Mouse (Mus musculus) urinary bladder, adult 18-20 months (tissue): ENCODE data around the gene Zbtb34.

Experiments
- DNase-seq, 2 experiments: peaks; one replicate each; pipeline ENCODE4 v3.0.0; 2022; ENCODE audit warnings: low spot score in 2 of 2, mixed read lengths in 2 of 2

The Zbtb34 gene

DNA sequence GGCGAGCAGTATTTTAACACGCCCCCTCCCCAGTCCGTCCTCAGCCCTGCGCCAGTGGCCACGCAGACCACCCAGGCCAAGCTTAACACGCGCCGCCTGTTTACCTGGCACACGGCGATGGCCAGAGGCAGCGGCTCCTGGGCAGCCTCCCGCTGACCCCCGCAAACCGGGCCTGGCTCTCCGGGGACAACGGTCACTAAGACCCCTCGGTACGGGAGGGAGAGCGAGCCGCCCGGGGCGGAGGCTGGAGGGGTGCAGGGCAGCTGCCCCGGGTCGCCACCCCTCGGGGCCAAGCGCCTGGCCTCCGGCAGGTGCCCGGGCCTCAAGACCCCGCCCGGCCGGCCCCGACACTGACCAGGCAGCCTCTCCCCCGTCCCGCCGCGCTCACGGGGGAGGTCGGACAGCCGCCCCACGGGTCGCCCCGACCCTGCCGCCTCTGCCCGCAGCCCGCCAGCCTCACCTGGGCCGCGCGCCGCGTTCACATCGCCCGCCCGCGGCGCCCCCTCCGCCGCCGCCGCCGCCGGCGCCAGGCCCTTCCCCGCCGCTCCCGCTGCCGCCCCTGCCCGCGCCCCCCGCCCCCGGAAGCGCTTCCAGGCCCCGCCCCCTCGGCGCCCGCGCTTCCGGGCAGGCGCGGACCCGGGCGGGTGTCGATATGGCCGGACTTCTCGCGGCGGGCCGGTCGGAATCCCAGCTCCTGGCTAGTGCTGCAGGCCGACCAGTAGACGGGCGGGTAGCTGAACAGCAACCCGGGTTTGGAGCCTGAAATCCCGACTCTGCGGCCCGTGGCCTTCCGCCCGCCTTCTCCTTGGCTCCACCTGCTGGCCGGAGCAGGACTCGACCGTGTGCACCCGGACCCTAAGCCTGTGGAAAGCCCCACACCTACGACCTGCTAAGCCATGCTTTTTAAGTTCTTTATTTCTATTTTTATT is at the start of gene Zbtb34:
TSS of gene Zbtb34 (minus strand) at position 554 of the 929 bp plus-strand sequence.
- peak; percentile 39 to 68 for DNase-seq

DNA sequence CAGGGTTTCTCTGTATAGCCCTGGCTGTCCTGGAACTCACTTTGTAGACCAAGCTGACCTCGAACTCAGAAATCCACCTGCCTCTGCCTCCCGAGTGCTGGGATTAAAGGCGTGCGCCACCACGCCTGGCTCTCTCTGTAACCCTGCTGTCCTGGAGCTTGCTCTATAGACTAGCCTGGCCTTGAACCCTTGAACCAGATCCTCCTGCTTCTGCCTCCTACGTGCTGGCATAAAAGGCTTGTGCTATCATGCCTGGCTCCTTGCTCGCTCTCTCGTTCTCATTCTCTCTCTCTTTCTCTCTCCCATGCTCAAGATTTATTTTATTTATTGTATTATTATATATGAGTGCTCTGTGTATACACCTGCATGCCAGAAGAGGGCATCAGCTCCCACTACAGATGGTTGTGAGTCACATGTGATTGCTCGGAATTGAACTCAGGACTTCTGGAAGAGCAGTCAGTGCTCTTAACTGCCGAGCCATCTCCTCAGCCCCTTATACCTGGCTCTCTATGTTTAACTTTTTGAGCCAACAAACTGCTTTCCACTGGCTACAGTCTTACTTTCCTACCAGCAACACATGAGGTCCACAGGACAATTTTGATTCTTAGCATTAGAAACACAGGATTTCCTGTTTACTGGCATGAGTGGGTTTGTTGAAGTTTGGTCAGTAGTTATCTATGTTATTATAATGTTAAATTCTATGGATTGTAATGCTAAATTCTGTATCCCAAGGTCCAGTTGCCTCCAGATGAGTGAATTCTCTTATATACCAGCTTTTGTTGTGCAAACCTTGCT is 47.0 kb upstream of the Zbtb34 start:
- no peak for DNase-seq

DNA sequence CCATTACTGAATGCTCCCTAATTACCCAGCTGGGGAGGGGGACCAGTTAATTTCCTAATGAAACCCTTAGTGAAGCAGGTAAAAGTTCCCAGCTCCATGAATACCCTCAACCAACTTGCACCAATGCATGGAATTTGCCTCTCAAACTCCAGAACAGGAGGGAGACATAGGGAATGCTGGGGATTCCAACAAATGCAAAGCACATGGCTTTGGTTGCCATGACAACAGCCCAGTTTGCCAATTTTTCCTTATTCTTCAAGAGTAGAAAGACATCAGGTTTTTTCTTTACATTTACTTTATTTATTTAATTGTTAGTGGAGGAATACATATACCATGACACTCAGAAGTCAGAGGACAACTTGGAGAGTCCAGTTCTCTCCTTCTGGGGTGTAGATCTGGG is 44.8 kb upstream of the Zbtb34 start:
- no peak for DNase-seq

DNA sequence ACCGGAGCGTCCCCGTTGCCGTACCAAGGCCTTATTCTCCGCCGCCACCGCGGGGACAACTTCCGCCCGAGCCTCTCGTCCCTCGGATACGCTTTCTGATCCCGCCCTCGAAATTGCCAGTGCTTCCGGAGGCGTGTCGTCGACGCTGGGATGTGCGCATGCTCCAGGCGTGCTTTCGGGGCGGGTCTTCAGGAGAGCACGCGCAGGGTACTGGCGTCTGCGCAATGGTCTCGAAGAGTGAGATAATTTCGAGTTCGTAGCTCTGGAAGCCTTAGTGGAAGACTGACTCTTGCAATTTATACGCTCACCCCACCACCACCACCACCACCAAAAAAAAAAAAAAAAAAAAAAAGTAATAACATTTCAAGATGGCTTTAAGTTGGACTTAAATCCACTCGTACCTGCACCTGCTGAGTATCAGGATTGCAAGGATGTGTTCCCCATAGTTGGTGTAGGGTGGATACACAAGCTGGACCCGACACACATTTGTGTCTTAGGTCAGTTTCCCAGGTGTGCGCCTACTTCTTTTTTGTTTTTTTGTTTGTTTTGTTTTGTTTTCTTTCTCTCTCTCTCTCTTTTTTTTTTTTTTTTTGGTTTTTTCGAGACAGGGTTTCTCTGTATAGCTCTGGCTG is 37.5 kb upstream of the Zbtb34 start, which contains the start of gene Zbtb43:
TSS of gene Zbtb43 (minus strand) at position 94 of the 632 bp plus-strand sequence.
- DNase-seq, result peak; percentile 91 to 95

DNA sequence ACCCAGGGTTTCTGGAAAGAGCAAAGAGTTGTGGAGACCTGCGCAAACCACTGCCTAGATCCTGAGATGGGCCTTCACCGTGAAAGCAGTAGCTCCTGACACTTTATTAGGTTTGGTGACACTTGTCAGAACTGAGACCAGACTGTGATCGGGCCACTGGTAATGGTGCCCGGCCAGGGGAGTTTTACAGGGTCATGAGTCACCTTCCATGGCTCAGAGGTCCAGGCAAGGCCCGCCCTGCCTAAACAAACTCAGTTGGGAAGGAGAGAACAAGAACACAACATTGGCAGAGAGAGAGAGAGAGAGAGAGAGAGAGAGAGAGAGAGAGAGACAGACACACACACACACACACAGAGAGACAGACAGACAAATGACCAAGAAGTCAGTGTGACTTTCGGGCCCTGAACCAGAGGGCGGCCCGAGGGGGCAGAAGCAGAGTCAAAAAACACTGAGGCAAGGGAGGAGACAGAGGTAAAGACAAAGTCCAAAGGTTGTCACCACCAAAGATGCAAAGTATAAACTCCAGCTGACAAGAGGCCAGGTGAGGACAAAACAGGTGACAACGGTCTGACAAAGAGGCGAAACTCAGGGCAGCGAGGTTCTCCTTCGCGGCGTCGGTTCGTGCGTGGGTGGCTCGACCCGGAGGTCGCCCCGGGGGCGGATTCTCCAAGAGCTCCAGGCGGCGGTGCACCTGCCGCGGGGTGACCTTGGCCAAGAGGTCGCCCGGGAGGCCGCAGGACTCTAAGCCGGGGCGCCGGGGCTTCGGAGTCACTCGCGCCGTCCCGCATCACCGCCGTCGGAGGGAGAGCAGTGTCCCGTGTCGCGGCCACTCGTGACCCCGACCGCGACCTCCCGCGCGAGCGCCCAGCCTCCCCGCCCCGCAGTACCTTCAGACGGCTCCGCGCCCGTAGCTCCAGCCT is 36.7 kb upstream of the Zbtb34 start:
- DNase-seq, result peak; percentile 30 to 66

DNA sequence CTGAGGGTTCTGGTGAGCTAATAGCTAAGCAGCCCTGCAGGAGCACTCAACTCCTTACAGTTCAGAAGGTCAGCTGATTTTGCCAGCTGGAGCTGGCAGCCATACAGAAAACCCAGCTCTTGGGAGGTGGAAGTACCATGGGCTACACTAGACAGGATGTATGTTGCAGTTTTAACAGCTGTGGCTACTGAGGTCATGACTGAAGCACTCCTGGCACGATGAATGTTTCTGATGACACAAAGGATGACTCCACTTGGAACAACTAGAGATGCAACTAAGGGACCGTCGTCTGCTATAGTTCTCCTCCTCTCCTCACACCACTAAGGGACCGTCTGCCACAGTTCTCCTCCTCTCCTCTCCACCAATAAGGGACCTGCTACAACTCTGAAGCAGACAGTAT is 34.8 kb upstream of the Zbtb34 start:
- no peak for DNase-seq

DNA sequence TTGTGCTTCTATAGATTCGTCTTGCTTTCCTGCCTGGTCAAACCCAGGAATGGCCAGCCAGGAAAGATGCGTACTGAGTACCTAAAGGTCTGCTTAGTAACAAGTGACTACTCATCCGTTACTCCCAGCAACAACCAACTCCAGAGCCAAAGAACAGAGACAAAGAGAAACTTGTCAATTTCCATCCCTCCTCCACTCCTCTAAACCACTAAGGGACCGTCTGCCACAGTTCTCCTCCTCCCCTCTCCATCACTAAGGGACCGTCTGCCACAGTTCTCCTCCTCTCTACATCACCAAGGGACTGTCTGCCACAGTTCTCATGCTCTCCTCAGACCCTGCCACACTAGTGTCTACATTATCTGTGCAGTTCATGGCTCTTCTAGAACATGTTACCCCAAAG is 34.1 kb upstream of the Zbtb34 start:
- DNase-seq, result no peak

DNA sequence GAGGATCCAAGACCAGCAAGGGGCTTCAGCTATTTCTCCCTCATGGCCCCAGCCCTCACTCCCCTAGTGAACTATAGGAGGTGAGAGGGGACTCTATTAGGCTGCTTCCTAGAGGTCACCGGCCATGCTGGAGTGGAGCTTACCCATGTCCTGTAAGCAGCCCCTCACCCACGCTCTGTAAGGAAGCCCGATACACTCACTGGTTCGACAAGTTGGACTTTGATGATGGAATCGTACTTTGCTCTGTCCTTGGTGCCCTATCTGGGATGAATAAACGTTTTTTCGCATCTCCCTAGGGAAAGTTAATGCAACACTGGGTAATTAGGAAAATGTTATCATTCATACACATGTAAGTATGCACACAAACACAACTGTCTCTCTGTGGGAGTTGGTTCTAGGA is 30.9 kb upstream of the Zbtb34 start:
- no peak for DNase-seq

DNA sequence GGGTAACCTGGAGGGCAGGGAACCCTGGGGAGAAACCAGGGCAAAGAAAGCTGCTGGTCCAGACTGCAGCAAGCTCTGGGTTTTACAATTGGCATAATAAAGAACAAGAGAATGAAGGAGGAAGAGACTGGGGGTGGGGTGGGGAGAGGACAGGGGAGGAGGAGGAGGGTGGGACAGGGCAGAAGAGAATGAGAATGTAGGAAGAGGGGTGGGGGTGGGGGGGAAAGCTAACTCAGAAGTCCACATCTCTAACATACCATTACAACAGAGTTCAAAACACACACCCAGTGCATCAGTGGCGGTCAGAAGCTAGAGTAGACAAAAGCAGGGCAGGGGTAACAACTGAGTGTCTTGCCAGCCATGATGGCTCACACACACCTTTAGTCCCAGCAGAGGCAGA is 29.9 kb upstream of the Zbtb34 start:
- no peak for DNase-seq

DNA sequence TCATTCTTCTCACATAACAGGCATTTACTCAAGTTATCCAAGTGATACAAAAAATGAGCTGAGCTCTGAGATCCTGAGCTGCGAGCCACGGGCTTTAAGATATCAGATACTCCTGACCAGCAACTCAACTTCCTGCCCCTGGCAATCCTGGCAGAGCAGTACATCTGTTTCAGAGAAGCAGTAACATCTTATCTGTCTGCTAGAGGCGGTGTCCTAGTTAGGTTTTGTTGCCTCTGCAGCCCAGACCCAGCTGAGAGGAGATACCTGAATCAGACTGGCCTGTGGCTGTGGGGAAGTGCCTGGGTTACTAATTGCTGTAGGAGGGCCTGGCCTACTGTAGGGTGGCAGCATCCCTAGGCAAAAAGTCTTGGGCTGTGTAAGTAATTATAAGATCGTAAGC is 28.5 kb upstream of the Zbtb34 start:
- DNase-seq, result no peak

DNA sequence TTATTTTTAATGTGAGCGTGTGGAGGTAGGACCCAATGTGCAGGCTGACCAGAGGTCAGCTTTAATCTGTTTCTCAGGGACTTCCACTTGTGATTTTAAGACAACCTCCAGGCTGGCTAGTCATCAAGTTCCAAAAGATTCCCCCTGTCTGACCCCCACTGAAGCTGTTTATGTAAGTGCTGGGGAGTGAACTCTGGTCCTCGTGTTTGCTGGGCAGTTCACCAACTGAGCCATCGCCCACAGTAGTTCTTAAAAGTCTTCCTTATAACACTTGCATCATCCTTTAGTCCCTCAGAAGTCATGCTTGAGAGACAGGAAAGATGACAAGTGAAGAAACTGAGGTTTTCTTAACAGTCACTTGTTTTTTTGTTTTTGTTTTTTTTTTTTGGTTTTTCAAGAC is 25.6 kb upstream of the Zbtb34 start:
- no peak for DNase-seq

DNA sequence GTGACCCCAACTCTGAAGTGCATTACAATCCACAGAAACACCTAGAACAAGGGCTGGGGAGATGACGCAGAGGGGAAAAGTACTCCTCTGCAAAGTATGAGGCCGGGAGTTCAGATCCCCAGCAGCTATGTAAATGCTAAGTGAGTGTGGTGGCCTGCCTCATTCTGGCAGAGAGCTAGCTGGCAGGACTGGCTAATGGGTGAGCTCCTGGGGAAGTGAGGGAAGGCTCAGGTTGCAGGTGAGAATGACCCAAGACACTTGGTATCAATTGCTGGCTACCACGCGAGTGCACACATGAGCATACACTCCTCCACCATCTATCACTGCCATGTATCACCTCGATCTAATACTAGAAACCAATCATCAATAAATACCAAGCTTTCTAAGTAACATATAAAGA is 25.1 kb upstream of the Zbtb34 start:
- no peak for DNase-seq

DNA sequence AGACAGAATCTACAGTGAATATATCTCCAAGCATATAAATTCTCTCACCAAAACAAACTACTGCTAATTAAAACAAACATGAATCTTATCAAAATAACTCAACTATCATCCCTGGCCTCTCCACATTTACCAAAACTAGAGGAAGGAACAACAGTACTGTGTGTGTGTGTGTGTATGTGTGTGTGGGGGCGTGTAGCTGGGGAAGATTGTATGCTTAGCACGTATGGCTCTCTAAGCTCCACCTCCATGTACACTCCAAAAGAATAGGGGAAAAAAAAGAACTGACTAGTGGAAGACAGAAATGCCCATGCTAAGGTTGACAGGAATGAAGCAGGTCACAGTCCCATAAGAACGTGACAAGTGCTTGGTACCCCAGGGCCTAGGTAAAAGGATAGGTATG is 24.2 kb upstream of the Zbtb34 start:
- DNase-seq, result no peak

DNA sequence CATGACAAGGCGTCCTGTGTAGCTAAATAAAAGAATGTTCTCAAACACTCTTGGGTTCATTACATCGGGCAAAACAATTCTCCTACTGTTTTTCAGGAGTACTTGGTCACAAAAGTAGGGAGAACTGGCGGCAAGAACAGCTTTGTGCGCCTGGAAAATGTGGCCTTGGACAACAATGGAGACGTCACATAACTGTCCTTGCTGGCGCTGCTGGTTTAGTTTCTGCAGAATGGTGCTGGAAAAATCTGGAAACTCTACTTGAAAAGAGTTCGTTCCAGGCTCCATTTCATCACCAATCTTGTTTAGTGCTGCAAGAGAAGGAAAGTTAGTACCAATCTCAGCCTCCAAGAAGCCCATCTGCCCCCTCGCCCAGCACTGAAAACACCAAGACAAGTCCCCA is 23.7 kb upstream of the Zbtb34 start:
- no peak for DNase-seq

DNA sequence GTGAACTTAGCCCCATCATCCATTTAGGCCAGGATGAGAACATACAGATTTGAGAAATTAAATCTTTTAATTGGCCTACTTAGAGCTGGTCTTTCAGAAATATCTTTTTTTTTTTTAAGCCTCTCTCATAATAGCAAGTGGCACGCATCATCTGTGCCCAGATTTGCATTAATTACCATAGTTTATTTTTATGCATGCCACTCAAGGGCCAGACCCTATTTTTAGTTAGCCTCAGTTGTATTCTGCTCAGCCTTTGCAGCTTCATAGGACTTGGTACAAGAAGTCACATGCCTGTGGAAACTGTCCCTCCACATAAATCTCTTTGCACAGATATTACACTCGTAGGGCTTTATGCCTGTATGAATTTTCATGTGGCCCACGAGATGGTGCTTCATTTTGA is 22.4 kb upstream of the Zbtb34 start:
- DNase-seq, result no peak

DNA sequence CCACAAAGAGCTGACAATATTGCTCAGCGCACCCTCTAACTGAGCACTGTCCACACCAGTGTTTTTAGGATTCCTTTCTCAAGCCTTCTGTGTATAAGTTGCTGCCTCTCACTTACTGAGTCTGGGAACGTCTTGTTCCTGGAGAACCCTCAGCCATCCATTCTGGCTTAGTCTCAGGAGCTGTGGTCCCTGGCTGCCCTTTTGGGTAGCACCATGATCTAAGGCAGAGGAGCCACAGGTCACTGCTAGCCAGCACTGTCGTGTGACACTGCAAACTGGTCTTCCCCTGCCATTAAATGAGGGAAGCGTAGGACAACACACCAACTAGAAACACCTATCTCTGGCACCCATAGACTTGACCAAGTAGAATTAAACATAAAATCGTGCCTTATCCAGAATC is 21.6 kb upstream of the Zbtb34 start:
- DNase-seq, result no peak

DNA sequence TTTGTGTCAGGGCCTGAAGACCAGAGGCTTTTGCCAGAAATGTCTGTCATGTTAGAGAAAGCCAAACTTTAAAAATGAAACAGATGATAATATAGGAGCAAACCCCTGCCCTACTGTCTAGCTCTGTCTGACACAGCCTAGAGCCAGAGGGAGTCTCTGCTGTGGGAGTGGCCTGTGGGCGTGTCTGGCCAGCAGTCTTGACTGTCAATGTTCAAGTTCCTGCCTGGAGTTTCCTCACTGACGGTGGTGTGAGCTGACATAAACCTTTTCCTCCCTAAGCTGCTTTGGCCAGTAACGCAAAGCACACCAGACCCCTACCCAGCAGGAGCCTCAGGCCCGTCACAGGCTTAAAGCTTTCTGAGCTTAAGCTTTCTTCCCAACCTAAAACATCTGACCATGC is 21.0 kb upstream of the Zbtb34 start:
- no peak for DNase-seq

DNA sequence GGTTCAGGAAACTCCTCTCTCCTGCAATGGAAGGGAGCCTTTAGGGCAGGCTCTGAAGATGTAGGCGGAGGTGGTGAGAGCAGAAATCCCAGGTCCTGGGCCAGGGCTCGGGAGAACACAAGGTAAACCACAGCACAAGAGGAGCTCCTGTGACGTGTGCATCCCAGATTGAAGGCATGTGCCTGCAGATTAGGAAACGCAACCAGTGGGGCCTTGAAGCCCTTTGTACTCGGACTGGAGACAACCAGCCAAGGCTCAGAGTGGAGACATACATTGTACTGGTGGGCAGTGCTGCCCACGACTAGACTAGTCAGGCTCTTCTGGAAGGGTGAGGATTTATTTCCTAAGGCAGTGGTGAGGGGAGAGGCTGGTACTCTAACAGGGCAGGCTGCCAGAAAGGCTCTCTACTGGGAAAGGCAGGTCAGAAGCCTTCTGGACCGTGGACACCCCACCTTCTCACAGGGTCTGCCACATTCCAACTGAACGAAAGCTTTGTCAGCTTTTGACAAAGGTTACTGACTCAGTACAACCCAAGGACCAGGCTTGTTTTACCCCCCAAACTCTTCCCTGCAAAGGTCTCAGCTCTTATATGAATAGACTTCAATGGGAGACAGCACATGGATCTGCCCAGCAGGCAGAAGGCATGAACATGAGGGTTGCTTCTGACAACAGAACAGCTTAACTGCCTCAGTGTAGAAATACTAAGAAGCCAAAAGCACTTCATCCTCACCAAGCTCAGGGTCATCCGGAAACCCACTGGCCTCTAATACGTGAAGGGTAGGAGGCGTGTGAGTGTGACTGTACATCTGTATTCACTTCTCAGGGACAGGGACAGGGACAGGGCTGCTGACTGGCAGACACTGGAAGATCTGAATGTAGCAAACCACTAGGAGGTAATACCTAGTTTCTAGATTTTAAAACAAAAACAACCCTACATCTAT is 20.2 kb upstream of the Zbtb34 start:
- DNase-seq, result no peak

DNA sequence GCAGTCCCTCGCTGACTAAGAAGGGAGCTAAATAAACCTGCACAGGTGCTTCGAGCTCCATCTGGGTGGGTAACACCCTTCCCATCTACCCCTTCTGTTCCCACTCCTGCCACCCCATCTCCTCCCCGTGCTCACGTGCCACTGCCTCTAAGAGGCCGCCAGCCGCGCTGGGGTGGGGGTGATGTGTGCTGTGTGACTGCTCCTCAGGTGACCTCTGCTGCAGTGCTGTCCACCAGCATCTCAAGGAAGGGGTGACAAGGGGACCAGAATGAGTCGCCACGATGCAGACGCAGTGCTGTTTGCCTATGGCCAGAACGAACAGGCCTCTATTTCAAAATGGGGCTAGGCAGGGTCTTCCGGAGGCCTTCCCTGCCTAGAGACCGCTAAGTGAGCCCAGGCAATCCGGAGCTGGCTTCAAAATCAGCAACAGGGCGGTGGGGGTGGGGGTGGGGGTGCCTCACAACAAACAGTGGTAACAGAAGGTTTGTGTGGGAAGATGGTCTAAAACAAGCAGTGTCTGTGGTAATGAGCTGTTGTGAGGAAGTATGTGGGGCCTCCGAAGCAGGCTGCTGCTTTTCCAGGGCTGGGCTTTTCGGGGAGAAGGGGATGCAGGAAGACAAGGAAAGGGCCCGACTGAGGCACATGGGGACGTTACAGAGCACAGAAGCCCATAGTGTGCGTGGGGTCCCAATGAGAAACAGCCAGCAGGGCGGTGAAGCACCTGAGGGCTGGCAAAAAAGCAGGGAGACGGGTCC is 18.2 kb upstream of the Zbtb34 start:
- no peak for DNase-seq
